Mouse (Mus musculus) left cerebral cortex, adult 18-20 months (tissue): Measurements from ENCODE around the gene Suco. TPM values are rescaled to one million over a fixed set of nuclear protein-coding genes. Genes with fewer than 3 reads are reported as not detected.
A peak's percentile ranks its signal among the peaks of the same experiment; 100 is the strongest.

Experiments
- DNase-seq, 2 experiments: peaks; one replicate each; pipeline ENCODE4 v3.0.0; 2021 to 2022; ENCODE audit warnings: low spot score in 2 of 2, mixed read lengths in 1 of 2
- long read RNA-seq, 2 experiments: library from polyadenylated mRNA; stranded (forward); transcript quantifications; one replicate each; pipeline ENCODE4 v2.0.0; 2021
- total RNA-seq, 2 experiments: library from RNA; stranded (reverse); gene quantifications; 2 replicates each; pipeline ENCODE4 v1.2.3; 2021

Suco gene
- 10 to 100 TPM; 32.6 to 38.2 TPM for total RNA-seq
- long read RNA-seq, experiment 1, full-length matches to known transcripts, result 8 of 20 reads
- long read RNA-seq, experiment 1, partial matches to known transcripts, result 5 of 20 reads
- long read RNA-seq, experiment 1, other reads (novel, unspliced or antisense), result 7 of 20 reads
- long read RNA-seq, experiment 2, full-length matches to known transcripts, result 4 of 5 reads
- long read RNA-seq, experiment 2, partial matches to known transcripts, result 1 of 5 reads
- long read RNA-seq, experiment 2, other reads (novel, unspliced or antisense), result 0 of 5 reads

DNA sequence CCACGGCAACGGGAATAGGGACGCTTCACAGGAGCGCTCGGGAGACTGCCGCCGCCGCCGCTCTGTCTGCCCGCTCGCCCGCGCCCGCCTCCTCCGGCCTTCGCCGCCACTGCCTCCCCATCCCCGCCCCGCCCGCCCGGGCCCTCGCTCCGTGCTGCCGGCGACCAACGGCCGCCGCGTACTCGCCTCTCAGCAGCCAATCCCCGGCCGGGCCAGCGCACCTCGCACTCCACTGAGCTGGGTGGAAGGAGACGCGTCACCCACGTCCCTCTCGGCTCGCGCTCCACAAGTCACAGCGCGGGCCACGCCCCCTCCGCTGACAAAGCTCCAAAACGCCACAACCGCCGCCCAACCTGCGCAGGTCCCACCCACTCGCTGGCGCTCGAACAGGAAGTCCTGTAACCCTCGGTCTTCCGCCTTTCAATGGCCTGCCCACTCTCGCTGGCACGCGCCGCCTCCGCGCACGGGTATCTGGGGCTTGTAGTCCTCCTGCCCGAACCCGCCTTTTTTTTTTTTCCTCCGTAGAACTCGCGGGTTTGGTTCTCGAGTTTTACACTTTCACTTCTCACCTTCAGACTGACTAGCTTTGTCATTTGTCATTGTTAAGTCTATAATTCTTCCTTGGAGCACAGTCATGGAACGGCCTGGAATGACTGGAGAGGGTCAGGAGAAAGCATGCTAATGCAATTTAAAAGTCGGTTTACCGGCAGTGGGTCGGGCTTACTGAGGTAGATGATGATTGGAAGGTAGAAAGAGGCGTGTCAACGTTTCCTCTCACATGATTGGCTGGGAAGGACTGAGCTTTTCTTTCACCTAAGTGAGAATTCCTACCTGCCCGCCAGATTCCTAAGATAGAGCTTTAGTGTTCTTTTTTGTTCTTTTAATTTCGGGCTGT, at the start of gene Suco:
Suco (minus strand) TSS at position 130 of the 895 bp plus-strand sequence.
- peak; percentile 99 to 100 for DNase-seq

DNA sequence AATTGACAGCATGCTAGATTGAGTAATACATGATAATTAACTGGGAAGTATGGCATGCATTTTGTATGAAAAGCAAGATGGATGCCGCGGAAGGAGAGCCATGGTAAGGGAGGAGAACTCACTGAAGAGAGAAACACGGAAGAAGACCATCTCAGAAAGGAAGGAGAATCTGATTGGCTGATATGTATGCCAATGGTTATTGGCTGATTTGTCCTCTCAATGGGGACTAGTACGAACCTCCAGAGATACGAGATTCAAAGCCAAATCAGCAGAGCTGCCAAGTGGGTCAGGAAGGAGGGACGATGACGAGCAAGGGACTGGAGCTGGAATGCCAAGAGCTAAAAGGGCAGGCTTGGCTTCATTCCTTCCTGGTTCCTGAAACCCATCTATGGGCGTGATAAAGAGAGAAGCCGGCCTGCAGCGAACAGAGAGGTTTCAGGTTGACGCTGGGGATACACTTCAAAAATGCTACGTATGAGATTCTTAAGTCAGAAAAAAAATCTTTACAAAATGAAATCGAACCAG, 48.9 kb upstream of the Suco start:
- peak in 1 of 2 experiments; percentile 3 for DNase-seq

DNA sequence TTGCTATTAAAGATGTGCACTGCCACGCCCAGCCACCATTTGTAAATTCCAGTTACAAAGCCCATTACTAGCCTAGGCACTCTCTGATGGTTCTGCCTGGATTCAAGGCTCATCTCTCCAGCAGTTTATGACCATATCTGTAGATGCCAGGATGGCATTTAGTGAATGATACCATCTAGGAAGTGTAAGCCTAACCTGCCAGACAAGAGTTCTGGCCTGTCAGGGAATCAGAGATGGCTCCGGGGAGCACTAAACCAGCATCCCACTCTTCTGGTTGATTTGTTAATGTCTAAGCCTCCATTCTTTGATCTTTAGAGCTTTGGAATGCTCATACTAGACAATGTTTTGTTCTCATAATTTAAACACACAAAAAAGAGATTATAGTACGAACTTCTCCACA, 47.8 kb upstream of the Suco start:
- no peak for DNase-seq

DNA sequence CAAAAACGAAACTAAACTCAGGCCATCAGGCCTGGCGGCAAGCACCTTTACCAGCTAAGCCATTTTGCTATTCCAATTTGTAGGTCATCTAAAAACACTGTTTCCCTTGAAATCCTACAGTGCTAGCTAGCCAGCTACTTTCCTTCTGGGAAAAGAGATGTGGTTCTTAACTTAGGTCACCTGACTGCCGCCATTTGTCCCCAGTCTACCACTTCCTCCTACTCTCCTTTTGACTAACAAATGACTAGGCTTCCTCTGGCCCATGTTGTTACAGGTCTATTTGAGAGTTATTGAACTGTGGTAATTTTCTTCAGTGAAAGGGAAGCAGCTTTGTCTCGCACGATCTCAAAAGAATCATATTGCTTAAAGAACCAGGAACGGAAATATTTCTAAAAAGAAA, 45.4 kb upstream of the Suco start:
- DNase-seq, result no peak

DNA sequence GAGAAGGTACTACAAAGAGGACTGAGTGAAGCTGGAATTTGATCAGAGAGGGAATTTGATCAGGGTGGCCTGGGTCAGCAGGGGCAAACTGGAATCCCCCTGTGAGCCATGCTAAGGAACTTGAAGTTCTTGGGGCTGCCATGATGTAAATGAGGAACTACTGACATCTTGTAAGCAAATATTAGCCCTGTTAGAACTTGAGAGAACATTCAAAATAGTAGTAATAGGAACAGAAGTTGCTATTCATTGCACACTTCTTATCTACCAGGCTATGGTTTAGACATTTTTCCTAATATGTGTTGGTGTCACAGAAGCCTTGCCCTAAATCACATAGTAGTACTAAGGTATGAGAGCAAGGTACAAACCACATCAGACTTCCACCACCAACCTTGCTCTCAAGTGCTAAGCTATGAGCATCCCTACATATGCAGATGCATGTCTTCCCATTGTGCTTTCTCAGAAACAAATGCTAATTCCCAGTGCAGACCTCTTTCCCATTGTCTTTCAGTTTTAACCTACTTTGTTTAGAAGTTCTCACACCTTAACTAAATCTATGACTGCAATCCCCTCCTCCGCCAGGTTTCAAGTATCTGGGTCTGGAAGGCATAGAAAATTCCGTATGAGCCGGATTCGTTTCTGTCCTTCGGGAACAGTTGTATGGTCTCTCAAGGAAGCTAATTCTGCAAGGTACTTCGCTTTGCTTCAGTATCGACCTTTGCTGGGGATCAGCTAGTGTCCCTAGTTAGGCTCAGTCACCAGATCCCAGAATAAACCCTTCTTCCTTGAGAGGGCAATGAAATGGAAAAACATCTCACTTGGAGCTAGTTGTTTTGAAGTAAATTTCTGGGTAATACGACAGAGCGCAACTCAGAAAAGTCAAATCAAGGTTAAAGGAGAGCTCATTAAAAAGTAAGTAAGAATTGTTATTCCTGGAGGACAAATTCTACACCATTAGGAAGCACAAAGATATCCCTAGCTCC, 44.3 kb upstream of the Suco start:
- DNase-seq, result no peak

DNA sequence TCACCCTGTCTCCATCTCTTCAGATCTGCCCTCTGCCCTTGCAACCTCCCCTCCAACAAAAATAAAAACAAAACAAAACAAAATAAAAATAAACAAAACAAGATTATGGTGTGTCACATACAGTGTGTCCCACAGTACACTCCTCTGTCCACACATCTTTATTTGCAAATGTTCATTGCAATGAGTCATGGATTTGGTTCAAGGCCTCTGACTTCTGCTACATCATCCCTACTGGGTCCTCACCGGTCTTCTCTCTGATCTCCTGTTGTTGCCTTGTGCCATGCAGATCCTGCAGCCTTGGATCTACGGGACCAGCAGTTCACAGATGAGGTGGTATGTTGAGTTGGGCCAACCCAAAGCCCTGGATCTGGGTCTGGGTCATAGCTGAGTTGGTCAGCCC, 43.1 kb upstream of the Suco start:
- DNase-seq, result no peak

DNA sequence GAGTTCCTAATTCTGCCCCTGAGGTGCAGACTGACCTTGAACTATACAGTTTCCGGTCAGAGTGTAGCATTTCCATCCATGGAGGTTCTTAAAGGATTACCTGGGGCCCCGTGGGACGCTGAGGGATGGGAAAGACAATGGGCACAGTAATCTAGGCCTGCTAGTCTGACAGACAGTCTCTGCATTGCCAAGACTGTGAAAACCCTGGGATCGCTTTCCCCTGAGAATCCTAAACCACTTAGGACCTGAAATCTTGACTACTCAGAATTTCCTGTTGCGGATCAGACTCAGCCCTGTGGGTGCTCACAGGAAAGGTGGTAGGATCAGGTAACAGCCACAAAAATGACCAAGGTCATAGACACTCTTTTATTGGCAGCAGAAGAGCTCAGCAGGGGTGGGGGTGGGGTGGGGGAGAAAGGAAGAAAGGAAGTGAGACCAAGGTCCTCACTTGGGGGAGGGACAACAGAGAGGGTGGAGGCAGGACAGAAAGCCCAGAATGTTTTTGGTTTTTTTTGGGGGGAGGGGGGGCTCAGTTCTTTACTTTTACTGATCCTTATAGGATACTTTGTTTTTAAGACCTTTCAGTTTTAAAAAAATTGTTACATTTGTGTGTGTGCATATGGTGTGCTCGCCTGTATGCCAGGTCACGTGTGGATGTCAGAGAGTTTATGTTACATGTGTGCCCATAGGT, 42.3 kb upstream of the Suco start:
- no peak for DNase-seq

DNA sequence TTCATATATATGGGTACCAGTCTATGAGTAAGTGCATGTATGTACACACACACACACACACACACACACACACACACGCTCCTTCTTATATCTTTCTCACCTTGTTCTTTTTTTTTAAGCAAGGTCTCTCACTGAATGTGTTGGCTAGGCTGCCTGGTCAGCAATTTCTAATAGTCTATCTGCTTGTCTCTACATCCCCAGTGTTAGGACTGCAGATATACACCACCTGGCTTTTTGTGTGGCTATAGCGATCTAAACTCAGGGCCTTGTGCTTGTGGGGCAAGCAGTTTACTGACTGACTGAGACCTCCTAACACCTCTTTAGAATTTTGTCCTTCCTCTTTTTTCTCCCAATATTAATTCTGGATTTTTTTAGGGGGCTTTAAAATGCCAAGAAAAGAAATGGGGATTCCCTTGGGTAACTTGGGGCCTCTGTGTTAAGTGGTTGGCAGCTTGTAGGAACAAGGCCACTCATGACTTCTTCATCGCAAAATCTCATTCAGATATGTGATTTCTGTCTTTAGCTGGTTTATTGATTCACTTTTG, 41.5 kb upstream of the Suco start:
- no peak for DNase-seq

DNA sequence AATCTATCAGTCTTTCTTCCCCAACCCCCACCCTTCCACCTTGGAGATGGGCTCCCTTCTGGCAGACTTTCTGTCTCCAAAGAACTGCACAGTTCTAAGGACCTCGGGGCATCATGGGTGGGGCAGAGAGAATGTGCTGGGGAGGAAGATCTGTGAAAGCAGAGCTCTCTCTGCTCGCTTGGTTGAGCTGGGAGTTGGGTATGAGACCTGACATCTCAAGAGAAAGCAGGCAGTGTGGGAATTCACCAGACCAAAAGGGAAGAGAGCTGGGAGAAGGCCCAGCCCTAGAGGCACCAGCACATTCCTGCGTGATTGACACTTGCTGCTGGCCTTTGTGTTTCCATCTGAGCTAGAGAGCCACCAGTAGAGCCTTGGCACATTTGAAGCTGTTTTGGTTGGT, 39.6 kb upstream of the Suco start:
- no peak for DNase-seq

DNA sequence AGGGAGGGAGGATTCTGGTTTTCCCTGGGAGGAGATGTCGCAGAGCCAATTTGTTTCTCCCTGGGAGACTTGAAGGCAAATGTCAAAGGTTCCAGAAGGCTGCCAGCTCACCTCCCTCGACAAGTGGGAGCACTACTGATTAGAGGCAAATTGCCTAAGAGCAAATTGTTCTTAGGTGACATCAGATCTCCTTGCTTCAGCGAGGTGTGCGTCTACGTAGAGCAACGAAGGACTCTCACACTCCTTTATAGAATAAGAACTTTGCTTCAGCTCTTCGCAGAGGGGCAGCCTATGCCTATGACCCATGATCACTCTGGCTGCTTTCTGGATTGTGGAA, 37.1 kb upstream of the Suco start:
- no peak for DNase-seq

DNA sequence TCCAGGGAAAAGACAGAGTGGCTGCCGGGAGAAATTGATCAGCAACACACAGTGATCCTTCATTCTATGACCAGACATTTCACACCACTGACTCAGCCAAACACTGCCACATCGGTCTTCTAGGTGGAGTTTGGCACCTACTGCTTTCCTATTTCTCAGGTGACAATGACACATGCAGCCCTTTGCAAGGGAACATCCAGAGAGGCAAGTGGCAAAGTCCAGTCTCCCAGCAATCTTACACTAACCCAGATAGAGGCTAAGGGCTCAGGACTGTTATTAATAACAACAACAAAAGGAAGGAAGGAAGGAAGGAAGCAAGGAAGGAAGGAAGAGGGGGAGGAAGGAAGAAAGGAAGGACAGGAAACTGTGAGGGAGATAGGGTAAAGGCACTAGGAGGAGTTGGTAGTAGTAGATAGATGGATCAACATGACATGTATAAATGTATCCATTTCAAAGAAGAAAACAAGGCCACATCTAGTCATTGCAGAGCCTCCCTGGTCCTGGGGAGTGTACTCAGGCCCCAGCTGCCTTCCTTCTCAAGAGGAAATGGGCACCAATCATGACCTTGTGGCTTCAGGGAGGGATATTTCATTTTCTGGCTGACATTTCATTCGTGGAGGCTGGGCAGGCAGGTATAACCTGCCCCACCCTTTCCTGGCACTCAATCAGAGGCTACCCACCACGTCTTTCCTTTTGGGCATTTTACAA, 36.6 kb upstream of the Suco start:
- DNase-seq, result no peak

DNA sequence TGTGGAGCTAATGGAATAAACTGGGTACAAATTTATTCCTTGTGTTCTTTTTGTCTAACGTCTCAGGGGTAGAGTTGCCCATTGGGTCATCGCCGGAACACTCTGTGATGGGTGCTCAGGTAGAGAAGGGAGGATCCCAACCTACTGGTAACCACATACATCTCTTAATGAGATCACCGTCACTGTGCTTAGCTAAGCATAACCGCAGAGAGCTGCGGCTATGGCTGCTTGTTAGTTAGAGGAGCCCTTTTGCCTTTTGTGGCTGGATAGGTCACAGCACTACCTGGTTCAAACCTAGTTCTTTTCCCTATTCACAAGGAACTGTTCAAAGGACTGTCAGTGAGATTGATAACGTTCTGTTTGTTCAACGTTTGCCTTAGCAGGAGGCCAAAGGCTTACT, 32.6 kb upstream of the Suco start:
- no peak for DNase-seq

DNA sequence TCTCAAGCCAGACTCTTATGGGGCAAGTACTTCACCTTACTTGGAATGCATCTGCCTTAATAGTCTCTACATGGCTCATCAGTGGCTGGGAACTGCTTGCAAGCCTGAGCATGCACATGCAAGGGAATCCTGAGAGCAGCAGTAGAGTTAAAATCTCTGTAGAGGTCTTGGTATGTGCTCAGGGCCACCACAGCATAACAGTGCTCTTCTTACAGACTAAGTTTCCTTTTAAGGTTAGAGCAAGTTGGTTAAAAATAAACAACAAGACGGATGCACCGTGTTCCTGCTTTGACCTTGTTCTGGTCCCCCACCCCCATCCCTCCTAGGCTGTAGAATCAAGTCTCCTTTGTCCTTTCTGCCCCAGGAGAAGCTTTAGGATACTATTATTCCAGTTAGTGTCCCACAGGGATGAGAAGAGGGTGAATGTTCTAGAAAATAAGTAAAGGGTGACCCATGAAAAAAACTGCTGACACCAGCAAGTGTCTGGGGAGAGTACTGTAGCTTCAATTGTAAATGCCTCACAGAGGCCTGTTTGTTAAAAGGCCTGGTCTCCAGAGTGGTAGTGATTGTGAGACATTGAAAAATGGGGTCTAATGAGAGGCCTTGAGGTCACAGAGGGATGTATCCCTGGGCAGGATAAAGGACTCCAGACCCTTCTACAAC, 31.4 kb upstream of the Suco start:
- DNase-seq, result no peak

DNA sequence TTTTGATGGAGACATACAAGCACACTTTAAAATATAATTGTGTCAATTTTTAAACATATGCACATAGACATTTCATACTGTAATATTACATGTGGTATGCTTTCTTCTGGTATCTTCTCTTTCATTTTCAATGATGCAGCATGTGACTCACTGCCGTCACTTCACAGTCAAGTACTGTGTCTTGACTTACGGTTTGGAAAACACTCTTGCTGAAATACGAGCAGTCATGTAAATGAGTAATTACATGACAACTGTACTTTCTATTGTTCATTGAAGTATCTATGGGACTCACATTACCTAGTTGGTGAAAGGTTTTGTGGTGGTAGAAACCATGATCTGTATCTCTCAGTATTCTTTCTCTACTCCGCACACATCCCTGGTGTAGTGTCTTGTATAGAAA, 30.6 kb upstream of the Suco start:
- DNase-seq, result no peak

DNA sequence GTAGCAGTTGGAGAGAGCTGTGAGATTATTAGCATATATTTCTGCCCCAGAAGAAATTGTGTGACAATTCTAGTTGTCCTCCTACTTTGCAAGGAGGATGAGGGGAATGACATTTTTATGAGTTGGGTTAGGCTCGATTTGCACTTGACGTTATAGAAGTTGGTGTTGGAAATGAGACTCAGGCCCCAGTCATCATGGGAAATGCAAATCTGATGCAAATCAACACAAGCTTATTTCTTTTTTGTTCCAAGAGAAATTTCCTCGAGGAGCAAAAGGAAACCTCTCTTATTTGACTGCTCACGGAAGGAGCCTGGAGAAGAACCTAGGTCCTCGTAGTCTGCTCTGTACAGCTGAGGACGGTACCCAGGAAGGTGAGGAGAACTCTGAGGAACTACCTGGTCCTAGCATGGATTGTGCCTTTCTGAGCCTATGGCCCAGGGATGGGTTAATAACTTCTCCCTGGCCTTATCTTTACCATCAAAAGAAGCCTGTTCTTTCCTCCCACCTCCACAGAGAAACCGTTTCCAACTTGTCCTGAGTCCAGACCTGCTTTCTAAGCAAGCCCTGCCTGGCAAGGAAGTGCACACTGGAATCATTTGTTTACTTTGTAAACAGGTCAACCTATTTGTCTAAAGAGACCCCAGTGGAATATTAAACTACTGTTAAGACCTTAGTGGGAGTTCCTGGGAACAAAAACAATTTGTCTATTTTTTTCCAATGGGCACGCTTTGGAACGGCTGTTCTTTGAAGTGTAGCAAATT, 26.4 kb upstream of the Suco start:
- DNase-seq, result no peak

DNA sequence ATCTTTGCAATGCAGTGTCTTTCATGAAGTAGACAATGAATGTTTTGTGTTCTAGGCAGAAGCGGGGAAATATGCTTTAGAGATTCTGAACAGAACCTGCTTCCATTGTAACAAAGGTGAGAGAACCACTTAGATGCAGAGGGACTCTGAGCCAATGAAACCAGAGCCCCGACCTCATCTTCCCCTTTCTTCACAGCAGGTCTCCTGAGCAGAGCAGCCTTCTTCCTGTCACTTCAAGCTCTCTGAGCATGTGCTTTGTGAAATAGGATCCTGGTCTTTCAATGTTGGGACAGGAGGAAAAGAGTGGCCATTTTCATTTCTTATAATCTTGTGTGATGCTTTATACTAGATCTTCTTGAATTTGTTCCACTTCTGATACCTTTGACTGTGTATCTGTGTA, 23.6 kb upstream of the Suco start:
- no peak for DNase-seq

DNA sequence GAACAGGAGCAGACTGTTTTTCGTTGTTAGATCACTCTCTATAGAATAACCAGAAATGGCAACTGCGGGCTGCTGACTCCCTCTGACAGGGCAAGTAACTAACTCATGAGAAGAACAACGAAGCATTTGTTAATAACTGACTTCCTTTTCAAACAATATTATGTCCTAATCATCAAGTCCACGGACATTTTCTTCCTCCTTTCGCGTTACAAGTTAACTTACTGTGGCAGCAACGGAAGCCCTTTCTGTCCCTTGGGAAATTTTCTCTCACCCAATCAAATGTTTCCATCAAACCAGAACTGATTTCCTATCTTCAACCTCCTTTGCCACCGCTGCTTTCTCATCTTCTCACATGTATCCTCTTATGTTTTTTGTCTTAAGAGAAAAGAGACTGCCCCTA, 20.8 kb upstream of the Suco start:
- no peak for DNase-seq

DNA sequence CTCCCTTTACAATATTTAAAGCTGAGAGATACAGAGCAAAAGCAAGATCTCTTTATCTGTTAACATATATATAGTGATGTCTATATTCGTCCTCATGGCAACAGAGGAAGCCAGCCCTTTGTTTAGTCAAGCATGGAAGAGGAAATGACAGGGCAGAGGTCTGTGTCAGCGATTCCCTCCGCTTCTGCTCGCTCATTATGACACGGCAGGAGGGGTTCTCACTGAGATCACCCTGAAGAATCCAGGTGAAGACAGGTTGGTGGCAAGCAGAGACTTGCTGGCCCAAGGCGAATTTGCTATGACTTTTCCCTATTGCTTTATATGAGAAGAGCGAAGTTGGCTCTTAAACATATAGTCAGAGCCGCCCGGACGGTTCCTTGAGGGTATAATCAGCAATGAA, 19.6 kb upstream of the Suco start:
- DNase-seq, result no peak

DNA sequence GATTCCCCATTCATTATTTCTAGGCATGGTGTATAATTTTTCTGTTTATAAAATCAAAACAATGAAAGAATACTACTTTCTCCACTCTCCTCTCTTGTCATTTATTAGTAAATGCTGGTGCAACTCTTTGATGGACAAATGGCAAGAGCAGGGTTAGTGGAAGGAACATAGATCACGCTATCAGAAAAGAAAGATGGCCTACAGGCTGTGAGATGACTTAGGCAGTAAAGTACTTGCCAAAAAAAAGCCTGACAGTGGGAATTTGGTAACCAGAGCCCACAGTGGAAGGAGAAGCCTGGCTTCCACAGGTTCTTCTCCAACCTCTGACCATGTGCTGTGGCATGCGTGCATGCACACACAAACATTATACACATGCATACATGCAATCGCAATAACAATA, 18.5 kb upstream of the Suco start:
- DNase-seq, result no peak
